Mouse (Mus musculus) MN1 (cell line): Measurements from ENCODE around the gene Gpr171.
A peak's percentile ranks its signal among the peaks of the same experiment; 100 is the strongest.
"Not testable (repeated sequence)": the region's sequence is repeated elsewhere in the genome, so short reads cannot be mapped to it uniquely, and the experiment has no call there.

ENCODE experiments used
- DNase-seq: peaks from one replicate; pipeline ENCODE4 v3.0.0-alpha.2; 2016; ENCODE audit warnings: low spot score

Gpr171 gene

GRCm38 (mm10) chr3:59113973-59114517 is 12.4 kb upstream of the Gpr171 start:
- no peak for DNase-seq

GRCm38 (mm10) chr3:59113291-59113690 is 11.7 kb upstream of the Gpr171 start:
- not testable (repeated sequence) for DNase-seq

- no peak for DNase-seq
Measured at GRCm38 (mm10) chr3:59111944-59112343, 10.3 kb upstream of the Gpr171 start.

- DNase-seq = not testable (repeated sequence)
Measured at GRCm38 (mm10) chr3:59109834-59110233, 8.2 kb upstream of the Gpr171 start.

GRCm38 (mm10) chr3:59107439-59107838 is 5.8 kb upstream of the Gpr171 start:
- DNase-seq = no peak

- no peak for DNase-seq
Measured at GRCm38 (mm10) chr3:59104462-59104861, 2.8 kb upstream of the Gpr171 start.

- no peak for DNase-seq
Measured at GRCm38 (mm10) chr3:59102146-59102545, 525 bp upstream of the Gpr171 start.

- DNase-seq = no peak
Measured at GRCm38 (mm10) chr3:59098540-59098939, 3.1 kb downstream of the Gpr171 start.

GRCm38 (mm10) chr3:59097421-59097820 is 4.2 kb downstream of the Gpr171 start:
- DNase-seq = no peak

GRCm38 (mm10) chr3:59092702-59093101 is 8.9 kb downstream of the Gpr171 start:
- DNase-seq = no peak

- no peak for DNase-seq
Measured at GRCm38 (mm10) chr3:59080919-59081318, 20.7 kb downstream of the Gpr171 start.

- no peak for DNase-seq
Measured at GRCm38 (mm10) chr3:59080293-59080916, 21.2 kb downstream of the Gpr171 start.

GRCm38 (mm10) chr3:59079327-59079726 is 22.3 kb downstream of the Gpr171 start:
- peak; percentile 28 for DNase-seq

- DNase-seq = no peak
Measured at GRCm38 (mm10) chr3:59078585-59078984, 23.0 kb downstream of the Gpr171 start.

- no peak for DNase-seq
Measured at GRCm38 (mm10) chr3:59077278-59077677, 24.3 kb downstream of the Gpr171 start.

- DNase-seq = not testable (repeated sequence)
Measured at GRCm38 (mm10) chr3:59069071-59069470, 32.5 kb downstream of the Gpr171 start.

- DNase-seq = no peak
Measured at GRCm38 (mm10) chr3:59066558-59067294, 34.9 kb downstream of the Gpr171 start.

GRCm38 (mm10) chr3:59065937-59066336 is 35.7 kb downstream of the Gpr171 start:
- DNase-seq = no peak

GRCm38 (mm10) chr3:59063431-59063830 is 38.2 kb downstream of the Gpr171 start:
- no peak for DNase-seq

- DNase-seq = no peak
Measured at GRCm38 (mm10) chr3:59062141-59062540, 39.5 kb downstream of the Gpr171 start.

GRCm38 (mm10) chr3:59060131-59060530 is 41.5 kb downstream of the Gpr171 start:
- no peak for DNase-seq

- DNase-seq = peak; percentile 69
Measured at GRCm38 (mm10) chr3:59059022-59059541, 42.5 kb downstream of the Gpr171 start.
